Mouse (Mus musculus) large intestine, adult 2 months (tissue): ENCODE results near the gene Olfr921. TPM values are rescaled to one million over a fixed set of nuclear protein-coding genes. Genes with fewer than 3 reads are reported as not detected.

Experiments used
- DNase-seq: peaks from one replicate; pipeline ENCODE4 v3.0.0-alpha.2; 2012; ENCODE audit warnings: low read depth, low spot score
- WGBS: fragments of 180-500 bp; shearing (Covaris S2); methylation state at CpG from one replicate; pipeline ENCODE4 v1.1.7; 2018; 5-methylcytosine and 5-hydroxymethylcytosine counted together
- polyA plus RNA-seq: library from polyadenylated mRNA; depleted of rRNA; stranded (reverse); fragments of >200 nt; gene quantifications from 2 replicates; pipeline ENCODE4 v1.2.3, GENCODE M21; 2012; rRNA removed

The Olfr921 gene
- not detected in 2 replicates for polyA plus RNA-seq

DNA sequence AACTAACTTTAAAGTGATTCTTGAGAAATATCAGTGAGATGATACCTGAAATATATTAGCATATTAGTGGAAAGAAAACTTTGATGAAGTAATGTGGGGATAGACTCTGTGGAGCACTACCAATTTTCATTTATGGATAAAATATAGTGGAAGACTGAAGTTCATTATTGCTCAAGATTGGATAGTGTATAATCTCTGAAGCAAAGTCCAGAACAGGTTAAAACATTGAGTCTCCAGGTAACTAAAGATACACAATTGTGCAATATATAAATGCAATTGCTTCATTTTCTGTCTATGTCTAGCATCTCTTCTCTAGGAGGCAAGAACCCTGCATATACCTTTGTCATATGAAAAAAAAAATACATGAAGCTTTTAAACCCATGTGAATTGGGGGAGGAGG, at the start of gene Olfr921:
TSS of gene Olfr921 (plus strand) at position 301 of the 400 bp plus-strand sequence.
- DNase-seq, result no peak

DNA sequence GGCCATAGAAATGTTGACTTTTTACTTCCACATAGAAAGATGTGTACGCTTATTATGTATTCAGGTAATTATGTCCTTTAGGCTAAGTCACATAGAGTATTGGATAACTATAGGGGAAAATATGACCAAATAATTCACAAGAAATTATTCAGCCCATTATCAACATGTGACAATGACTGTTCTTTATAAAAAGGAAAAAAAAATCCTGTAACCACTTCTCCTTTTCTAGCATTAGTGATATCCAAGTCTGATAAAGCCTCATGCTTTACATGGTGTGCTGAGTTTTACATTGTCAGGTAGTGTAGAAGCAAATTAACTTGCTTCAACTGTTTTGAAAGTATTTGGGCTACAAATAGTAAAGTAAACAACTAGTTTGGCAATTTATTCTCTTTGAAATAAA, 48.8 kb upstream of the Olfr921 start:
- DNase-seq, result no peak
- 90% methylated on average over 1 of the region's 1 CpGs for WGBS

DNA sequence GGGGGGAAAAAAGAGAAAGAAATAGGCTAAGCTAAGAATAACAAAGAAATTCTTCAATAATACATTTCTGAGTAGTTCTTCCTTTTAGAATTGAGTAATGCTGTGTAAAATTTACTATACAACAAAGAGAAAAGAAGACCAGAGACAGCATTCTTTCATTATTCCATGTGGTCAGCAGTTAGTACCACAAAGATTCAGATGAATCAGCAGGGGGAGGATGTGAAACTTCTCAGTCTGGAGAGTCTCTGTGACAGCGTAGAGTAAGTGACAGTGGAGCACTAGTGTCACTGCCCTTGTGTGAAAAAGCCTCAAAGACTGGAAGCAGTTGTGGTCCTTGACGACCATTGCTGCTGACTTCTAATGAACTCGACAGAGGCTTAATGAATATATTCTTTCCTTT, 44.6 kb upstream of the Olfr921 start:
- WGBS, result 82% methylated on average over 3 of the region's 3 CpGs
- DNase-seq, result no peak

DNA sequence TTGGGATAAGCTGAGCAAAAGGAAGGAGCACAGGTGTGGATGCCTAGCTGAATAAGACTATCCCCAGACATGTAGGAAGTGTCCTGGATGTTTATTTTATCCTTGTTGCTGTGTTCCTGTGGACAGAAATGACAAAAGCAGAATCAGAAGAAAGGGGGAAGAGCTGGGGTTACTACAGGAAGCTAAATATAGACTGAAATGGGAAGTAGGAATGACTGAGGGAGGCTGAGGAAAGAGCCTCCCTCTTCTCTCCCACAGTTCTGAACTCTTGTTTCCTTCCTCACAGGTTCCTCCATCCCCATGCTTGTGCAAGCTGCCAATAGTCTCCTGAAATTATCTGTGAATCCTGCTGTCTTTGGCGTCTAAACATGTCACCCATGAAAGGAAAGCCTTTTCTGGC, 31.5 kb upstream of the Olfr921 start:
- no peak for DNase-seq
- 83% methylated on average over 1 of the region's 1 CpGs for WGBS

DNA sequence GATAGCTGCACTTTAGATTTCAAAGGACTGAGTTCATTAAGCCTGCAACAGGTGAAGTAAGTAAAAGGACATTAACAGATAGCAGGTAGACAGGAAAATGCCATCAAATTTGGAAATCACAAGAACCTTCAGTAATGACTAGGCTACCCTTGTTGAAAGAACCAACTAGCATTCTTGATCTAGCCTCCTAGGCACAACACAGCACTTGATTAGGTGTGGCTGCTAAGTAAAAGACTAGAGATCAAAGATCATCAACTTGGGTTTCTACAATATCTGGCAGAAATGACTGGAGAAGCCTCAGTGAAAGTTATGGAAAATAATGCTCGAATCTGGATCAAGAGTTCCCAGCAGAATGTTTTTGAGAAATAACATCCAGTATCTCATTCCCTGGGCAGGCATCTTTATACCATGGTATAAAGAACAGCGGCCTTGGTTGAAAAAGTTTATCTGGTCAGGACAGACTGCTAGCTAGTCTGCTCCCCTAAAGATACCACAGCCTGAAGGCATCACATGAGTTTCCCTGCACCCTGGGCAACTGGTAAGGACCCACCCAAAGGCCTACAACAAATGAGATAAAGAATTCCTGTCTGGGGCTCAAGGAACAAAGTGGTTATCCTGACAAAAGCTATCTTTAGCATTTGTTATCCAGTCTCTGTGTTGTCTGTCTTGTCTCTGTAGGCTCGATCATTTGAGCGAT, 28.1 kb upstream of the Olfr921 start:
- WGBS, result 95% methylated on average over 4 of the region's 4 CpGs
- DNase-seq, result no peak

DNA sequence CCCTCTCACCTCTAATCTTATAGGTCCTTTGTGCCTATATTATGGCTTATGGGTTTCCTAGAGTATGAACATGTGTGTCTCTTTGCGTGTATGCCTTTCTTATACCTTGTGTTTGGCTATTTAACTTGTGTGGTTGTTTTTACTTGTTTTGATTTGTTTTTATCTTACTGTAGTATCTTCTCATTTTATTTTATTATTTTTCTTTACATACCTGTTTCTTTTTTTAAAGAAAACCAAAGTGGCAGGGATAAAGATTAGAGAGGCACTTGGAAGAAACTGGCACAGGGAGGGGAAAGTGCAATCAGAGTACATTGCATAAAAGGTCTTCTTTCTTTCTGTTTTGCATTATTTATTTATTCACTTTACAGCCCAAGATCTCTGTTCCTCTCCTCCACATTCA, 20.9 kb upstream of the Olfr921 start, which contains the start of gene Olfr920:
TSS of gene Olfr920 (plus strand) at position 301 of the 400 bp plus-strand sequence.
- 93% methylated on average over 1 of the region's 1 CpGs for WGBS
- DNase-seq, result no peak

DNA sequence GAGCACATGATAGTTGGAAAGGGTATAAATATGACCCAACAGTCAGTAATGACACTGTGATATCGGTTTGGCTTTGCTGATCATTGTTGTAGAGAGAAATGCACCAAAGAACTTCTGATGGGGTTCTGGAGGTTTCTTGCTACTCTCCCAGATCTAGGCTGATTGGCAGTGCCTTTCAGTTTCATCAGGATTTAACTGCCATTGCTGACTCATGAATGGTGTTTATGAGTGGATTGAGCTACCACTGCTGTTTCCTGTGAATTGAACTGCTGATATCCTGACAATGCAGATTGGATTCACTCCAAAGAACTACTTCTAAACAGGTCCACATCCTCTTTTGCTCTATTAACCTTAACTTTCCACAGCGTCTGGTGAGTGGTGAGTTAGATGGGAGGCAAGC, 19.8 kb downstream of the Olfr921 start:
- DNase-seq, result no peak
- 75% methylated on average over 2 of the region's 2 CpGs for WGBS

DNA sequence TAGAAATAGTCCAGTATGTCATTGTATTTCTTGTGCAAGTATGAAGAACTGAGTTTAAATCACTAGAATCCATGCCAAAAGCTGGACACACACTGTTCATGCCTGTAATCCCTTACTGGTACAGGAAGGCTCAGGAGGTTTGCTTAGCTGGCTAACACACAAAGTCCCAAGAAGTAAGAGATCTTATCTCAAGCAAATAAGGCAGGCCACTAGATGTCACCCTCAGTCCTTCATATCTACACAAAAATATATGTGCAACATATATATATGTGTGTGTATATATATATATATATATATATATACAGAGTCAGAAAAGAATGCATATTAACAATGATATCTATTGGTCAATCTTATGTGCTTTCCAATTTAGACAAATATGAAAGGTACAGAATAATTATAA, 32.8 kb downstream of the Olfr921 start:
- no peak for DNase-seq

DNA sequence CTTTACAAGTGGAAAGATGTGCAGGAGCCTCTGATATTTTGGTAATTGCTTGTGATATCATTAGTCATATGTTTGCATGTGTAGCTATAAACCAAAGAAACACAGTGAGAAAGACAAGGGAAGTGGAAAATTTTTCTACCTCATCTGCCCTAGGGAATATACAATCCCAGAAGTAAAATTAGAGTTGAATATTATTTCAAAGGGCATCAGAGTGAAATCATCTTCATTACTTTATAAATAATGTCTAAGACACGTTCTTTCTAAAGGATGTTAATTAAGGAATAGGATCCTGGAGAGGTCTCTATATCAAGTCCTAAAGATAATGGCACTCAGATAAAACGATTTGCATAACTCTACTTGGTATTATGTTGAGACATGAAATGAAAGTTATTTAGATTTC, 41.4 kb downstream of the Olfr921 start, which contains the start of gene Olfr922:
TSS of gene Olfr922 (plus strand) at position 301 of the 400 bp plus-strand sequence.
- no peak for DNase-seq
- 52% methylated on average over 2 of the region's 2 CpGs for WGBS

DNA sequence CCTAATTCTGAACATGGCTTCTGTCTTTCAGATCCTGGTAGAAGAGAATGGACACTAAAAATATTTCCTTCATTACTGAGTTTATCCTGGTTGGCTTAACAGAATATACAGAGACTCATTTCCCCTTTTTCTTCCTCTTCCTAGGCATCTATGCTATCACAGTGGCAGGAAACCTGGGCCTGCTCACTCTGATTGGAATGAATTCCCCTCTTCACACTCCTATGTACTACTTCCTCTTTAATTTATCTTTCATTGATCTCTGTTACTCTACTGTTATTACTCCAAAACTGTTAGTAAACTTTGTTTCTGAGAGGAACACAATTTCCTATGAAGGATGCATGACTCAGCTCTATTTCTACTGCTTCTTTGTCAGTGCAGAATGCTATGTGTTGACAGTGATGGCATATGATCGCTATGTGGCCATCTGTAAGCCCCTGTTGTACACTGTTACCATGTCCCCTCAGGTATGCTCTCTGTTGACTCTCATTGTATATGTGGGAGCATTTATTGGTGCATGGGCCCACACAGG, 42.7 kb downstream of the Olfr921 start:
- 71% methylated on average over 1 of the region's 1 CpGs for WGBS
- no peak for DNase-seq

DNA sequence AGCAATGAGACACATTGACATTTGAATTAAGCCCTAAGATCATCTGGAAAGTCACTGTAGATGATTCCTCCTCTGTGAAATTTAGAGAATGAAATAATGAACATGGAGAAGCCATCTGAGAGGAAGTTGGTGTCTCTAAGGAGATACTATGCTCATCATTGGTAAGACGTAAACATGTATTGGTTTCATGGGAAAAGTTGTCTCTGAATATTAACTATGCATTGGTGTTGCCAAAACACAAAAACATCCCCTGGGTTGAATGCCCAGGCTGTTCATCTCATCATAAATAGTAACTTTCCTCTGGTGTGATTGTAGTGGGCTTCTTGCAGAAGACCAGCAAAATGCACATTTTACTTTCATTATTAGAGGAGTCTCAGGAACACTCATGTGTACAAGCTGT, 53.4 kb downstream of the Olfr921 start, which contains the start of gene Olfr923:
TSS of gene Olfr923 (plus strand) at position 301 of the 400 bp plus-strand sequence.
- no peak for DNase-seq
- 87% methylated on average over 1 of the region's 1 CpGs for WGBS

Other genes starting within 250 kb of the Olfr921 start
- not detected in 2 replicates for gene Olfr910, start 235.2 kb upstream of the Olfr921 start, polyA plus RNA-seq
- not detected in 2 replicates for gene Olfr912, start 192.9 kb upstream of the Olfr921 start, polyA plus RNA-seq
- not detected in 2 replicates for gene Olfr913, start 180.3 kb upstream of the Olfr921 start, polyA plus RNA-seq
- gene Olfr914, start 168.0 kb upstream of the Olfr921 start, polyA plus RNA-seq, result not detected in 2 replicates
- gene Olfr916, start 113.2 kb upstream of the Olfr921 start, polyA plus RNA-seq, result not detected in 2 replicates
- not detected in 2 replicates for gene Olfr917, start 107.2 kb upstream of the Olfr921 start, polyA plus RNA-seq
- not detected in 2 replicates for gene Olfr918, start 98.5 kb upstream of the Olfr921 start, polyA plus RNA-seq
- not detected in 2 replicates for gene Olfr919, start 69.4 kb upstream of the Olfr921 start, polyA plus RNA-seq
- 15.4 and 18.1 TPM in 2 replicates for gene Vwa5a, start 54.8 kb upstream of the Olfr921 start, polyA plus RNA-seq
- 0.06 and 0.15 TPM in 2 replicates for gene Olfr920, start 20.8 kb upstream of the Olfr921 start, polyA plus RNA-seq
- not detected in 2 replicates for gene Olfr922, start 41.5 kb downstream of the Olfr921 start, polyA plus RNA-seq
- gene Olfr923, start 53.5 kb downstream of the Olfr921 start, polyA plus RNA-seq, result not detected in 2 replicates
- not detected in 2 replicates for gene Olfr924, start 71.4 kb downstream of the Olfr921 start, polyA plus RNA-seq
- gene Olfr26, start 82.0 kb downstream of the Olfr921 start, polyA plus RNA-seq, result not detected in 2 replicates
- gene Olfr926, start 104.1 kb downstream of the Olfr921 start, polyA plus RNA-seq, result not detected in 2 replicates
- gene Olfr930, start 156.7 kb downstream of the Olfr921 start, polyA plus RNA-seq, result not detected in 2 replicates
- not detected in 2 replicates for gene Olfr933, start 199.2 kb downstream of the Olfr921 start, polyA plus RNA-seq
- gene Olfr934, start 215.2 kb downstream of the Olfr921 start, polyA plus RNA-seq, result not detected in 2 replicates
- not detected in 2 replicates for gene Olfr935, start 226.6 kb downstream of the Olfr921 start, polyA plus RNA-seq